Mouse (Mus musculus) liver, adult 2 months (tissue): ENCODE measurements around the gene Fkbp3.

Experiments
- CTCF ChIP-seq: fragments of 200-500 bp; IDR thresholded peaks from 2 replicates; pipeline ENCODE4 v1.5.1; 2011; ENCODE audit warnings: low read depth, low read length, control low read depth
- POLR2A ChIP-seq: fragments of 200-500 bp; IDR thresholded peaks from 2 replicates; pipeline ENCODE4 v1.6.1; 2011; ENCODE audit warnings: low read length, control low read depth; ENCODE audit not compliant: insufficient read depth; ENCODE audit errors: extremely low read depth

GRCm38 (mm10) chr12:65112811-65113210 is 39.0 kb upstream of the Fkbp3 start:
- TF ChIP-seq CTCF = no peak
- no peak for TF ChIP-seq POLR2A
